Mouse (Mus musculus) lung, adult 2 months (tissue): ENCODE data around the gene Smim4. TPM values are rescaled to one million over a fixed set of nuclear protein-coding genes. Genes with fewer than 3 reads are reported as not detected.

Experiments
- DNase-seq: peaks from one replicate; pipeline ENCODE4 v3.0.0; 2022
- H3K4me1 ChIP-seq: fragments of 200-500 bp; 2 replicates; pipeline ENCODE4 v1.6.1; 2011; ENCODE audit warnings: low read length; ENCODE audit not compliant: control insufficient read depth, insufficient read depth
- H3K4me3 ChIP-seq: fragments of 200-500 bp; replicated peaks from 2 replicates; pipeline ENCODE3; 2011; ENCODE audit warnings: low read depth, mild to moderate bottlenecking, control low read depth, low read length; ENCODE audit errors: extremely low read depth
- CTCF ChIP-seq: fragments of 200-500 bp; IDR thresholded peaks from 2 replicates; pipeline ENCODE4 v1.5.1; 2011; ENCODE audit warnings: mild to moderate bottlenecking, low read length, control low read depth; ENCODE audit not compliant: insufficient read depth
- POLR2A ChIP-seq: fragments of 200-500 bp; IDR thresholded peaks from 2 replicates; pipeline ENCODE4 v1.6.1; 2011; ENCODE audit warnings: low read depth, mild to moderate bottlenecking, control low read depth, low read length, borderline replicate concordance; ENCODE audit errors: extremely low read depth
- WGBS: fragments of 180-500 bp; shearing (Covaris S2); methylation state at CpG from one replicate; pipeline ENCODE4 v1.1.7; 2018; 5-methylcytosine and 5-hydroxymethylcytosine counted together
- polyA plus RNA-seq: library from polyadenylated mRNA; depleted of rRNA; stranded (reverse); fragments of >200 nt; gene quantifications from 2 replicates; pipeline ENCODE4 v1.2.3, GENCODE M21; 2012; rRNA removed

Smim4 gene
- polyA plus RNA-seq, 1 experiment = 58.1 TPM

DNA sequence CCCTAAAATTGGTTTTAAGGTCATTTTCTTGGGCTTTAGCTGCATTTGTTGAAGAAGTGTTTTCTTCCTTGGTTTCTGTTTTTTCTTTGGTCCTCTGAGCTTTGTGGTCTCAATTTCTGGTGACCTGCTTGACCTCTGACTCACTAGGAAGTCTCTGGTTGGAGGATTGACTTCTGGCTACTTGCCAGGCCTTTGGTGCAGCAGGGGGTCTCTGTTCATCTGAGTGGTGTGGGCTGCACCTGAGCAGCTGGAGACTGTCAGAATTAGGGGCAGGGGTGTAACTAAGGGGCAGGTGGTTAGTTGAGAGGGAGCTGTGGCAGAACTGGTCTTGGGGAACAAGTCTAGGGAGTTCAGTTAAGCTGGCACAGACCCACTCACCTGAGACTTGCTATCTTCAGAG, 47.6 kb downstream of the Smim4 start:
- no peak for TF ChIP-seq POLR2A
- no peak for TF ChIP-seq CTCF
- H3K4me1 ChIP-seq = no peaks in the 10 kb centered on the region
- no peak for DNase-seq
- H3K4me3 ChIP-seq = no peak overlapping the region

DNA sequence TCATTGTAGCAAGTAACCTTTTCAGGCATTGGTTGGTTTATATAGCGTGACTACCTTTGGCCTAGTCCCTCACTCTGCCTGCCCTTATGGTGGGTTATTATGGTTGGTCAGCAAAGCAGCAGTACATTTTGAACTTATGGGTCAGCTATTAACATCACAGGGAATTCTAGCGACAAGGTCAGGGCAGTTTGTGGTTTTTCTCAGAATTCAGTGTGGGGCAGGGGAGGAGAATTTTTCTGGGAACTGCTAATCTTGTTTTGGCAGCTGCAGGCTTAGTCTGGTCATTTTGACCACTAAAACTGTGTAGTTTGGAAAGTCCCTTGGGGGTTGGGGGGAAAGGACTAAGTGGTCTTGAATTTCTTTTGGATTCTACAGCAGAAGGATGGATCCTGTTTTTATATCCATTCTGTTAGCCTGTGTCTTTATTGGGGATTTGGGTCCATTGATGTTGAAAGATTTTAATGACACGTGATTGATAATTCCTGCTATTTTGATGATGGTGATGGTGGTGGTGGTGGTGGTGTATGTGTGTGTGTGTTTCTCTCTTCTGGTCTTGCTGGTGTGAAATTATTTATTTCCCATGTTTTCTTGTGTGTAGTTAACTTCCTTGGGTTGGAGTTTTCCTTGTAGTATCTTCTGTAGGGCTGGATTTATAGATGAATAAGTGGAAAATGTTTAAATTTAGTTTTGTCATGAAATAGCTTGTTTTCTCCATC, 49.3 kb downstream of the Smim4 start:
- no peak for DNase-seq
- 94% methylated on average over 3 of the region's 3 CpGs for WGBS
- no peaks in the 10 kb centered on the region for H3K4me1 ChIP-seq
- TF ChIP-seq CTCF (no peak), POLR2A (no peak)
- H3K4me3 ChIP-seq = no peak overlapping the region

DNA sequence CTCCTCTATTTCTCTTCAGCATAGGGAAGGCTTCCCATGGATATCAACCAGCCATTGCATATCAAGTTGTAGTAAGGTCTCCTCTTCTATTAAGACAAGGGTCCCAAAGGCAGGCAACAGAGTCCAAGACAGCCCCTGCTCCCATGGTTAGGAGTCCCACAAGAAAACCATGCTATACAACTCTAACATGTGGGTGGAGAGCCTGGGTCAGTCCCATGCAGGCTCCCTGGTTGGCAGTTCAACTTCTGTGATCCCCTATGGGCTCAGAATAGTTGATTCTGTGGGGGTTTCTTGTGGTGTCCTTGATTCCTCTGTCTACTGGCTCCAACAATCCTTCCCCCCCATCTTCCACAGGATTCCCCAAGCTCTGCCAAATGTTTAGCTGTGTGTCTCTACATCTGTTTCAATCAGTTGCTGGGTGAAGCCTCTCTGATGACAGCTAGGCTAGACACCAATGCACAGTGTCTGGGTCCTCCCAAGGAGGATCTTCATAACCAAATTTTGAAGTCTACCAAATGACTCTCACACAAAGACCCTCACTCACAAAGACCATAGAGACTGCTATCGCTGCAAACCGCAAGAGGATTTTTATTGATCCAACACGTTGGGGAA, 50.1 kb downstream of the Smim4 start:
- 97% methylated on average over 3 of the region's 3 CpGs for WGBS
- TF ChIP-seq CTCF (no peak), POLR2A (no peak)
- H3K4me1 ChIP-seq = no peaks in the 10 kb centered on the region
- no peak overlapping the region for H3K4me3 ChIP-seq
- DNase-seq = no peak

DNA sequence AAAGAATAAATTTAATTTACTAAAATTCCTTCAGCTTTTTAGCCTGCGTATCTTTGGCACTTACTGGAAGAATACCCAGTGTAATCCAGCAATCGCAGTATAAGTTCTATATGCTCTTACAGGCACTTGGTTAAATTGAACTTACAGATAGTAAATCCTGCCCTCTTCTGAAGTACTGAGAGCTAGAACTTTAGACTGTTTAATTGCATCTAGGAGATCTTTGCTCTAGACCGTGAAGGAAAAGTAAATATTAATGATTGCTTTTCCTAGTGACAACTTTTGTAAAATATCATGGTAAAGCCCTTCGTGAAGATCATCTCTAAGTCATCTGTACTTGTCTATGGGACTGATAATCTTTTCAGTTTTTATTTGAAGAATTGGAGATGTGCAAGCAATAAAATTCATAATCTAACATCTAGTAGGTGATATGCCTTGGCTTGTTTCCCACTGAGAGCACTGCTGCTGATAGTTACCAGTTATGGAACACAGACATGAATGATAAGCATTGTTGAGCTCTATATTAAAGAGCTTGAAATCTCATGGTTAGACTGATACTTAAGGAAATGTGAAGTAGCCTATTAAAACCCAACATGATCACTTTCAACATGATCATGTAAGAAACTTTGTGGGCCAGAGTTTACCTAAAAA, 59.5 kb downstream of the Smim4 start:
- no peak for DNase-seq
- no peak overlapping the region for H3K4me3 ChIP-seq
- 94% methylated on average over 4 of the region's 4 CpGs for WGBS
- H3K4me1 ChIP-seq = no peaks in the 10 kb centered on the region
- no peak for TF ChIP-seq POLR2A
- TF ChIP-seq CTCF = no peak

DNA sequence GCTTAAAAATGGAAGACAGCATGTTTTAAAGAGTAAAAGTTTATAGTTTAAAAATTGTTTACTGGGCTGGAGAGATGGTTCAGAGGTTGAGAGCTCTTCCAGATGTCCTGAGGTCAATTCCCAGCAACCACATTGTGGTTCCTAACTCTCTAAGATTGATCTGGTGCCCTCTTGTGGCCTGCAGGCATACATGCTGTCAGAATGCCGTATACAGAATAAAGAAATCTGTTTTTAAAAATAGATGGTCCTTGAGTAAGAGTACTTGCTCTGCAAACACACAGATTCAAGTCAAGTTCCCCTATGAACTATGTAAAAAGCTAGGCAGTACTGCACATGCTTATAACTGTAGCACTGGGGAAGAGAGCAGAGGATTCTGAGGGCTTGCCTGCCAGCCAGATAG, 66.5 kb downstream of the Smim4 start:
- no peak overlapping the region for H3K4me3 ChIP-seq
- DNase-seq = no peak
- H3K4me1 ChIP-seq = no peaks in the 10 kb centered on the region
- TF ChIP-seq CTCF (0 out of 2 replicates have a peak, but pooled peaks have one; percentile 22), POLR2A (no peak)
- WGBS = 35% methylated on average over 1 of the region's 1 CpGs

DNA sequence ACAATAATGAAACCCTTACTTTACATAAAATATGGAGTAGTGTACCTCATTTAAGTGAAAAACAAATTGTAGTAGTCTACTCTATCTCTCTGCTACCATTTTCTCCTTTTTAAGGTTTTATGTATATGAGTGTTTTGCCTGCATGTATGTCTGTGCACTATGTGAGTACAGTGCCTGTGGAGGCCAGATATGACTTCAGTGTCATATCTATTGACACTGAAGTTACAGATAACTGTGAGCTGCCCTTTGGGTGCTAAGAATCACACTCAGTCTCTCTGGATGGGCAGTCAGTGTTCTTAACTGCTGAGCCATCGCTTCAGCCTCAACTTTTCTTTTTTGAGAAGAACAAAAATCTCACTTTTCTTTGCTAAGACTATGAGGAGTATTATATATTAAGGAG, 82.9 kb downstream of the Smim4 start:
- 93% methylated on average over 1 of the region's 1 CpGs for WGBS

DNA sequence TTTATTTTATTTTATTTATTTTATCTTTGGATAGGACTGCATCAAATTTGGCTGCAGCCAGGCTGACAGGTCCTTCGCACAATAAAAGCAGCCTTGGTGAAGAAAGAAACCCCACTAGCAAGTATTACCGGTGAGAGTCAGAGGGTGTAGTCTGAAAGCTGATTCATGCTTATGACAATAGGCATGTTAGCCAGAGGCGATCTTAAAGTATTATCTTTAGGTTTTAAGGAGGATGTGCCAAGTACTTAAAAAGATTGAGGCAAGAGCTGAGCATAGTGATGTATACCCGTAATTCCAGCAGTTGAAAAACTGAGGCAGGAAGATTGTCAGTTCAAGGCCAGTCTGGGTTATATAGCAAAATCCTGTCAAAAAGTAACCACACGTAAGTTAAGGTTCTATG, 83.5 kb downstream of the Smim4 start:
- DNase-seq = no peak
- Histone ChIP-seq H3K4me1 (no peaks in the 10 kb centered on the region), H3K4me3 (no peak overlapping the region)
- TF ChIP-seq POLR2A (no peak), CTCF (no peak)
- 95% methylated on average over 5 of the region's 5 CpGs for WGBS

More for the DNA sequence above, 82.9 kb downstream of the Smim4 start:
- no peak overlapping the region for H3K4me3 ChIP-seq
- no peaks in the 10 kb centered on the region for H3K4me1 ChIP-seq
- DNase-seq = no peak
- no peak for TF ChIP-seq POLR2A
- TF ChIP-seq CTCF = no peak

Other genes with a start within 250 kb of the Smim4 start
- gene Mustn1, start 249.8 kb downstream of the Smim4 start, polyA plus RNA-seq = 44.8 and 50.3 TPM in 2 replicates
- gene Itih4, start 242.5 kb downstream of the Smim4 start, polyA plus RNA-seq = 37.7 and 43.4 TPM in 2 replicates
- 0.87 and 1.1 TPM in 2 replicates for gene Itih3, start 205.2 kb downstream of the Smim4 start, polyA plus RNA-seq
- 1.1 and 1.4 TPM in 2 replicates for gene Itih1, start 185.7 kb downstream of the Smim4 start, polyA plus RNA-seq
- 3.6 and 3.8 TPM in 2 replicates for gene Nek4, start 177.6 kb downstream of the Smim4 start, polyA plus RNA-seq
- 17.2 and 21.6 TPM in 2 replicates for gene Glt8d1, start 127.6 kb downstream of the Smim4 start, polyA plus RNA-seq
- 92.6 and 173 TPM in 2 replicates for gene Spcs1, start 127.3 kb downstream of the Smim4 start, polyA plus RNA-seq
- 12.8 and 14.7 TPM in 2 replicates for gene Pbrm1, start 109.8 kb downstream of the Smim4 start, polyA plus RNA-seq
- gene Gnl3, start 109.8 kb downstream of the Smim4 start, polyA plus RNA-seq = 7.9 and 13.2 TPM in 2 replicates
- 147 and 266 TPM in 2 replicates for gene Nt5dc2, start 2.1 kb upstream of the Smim4 start, polyA plus RNA-seq
- 114 and 136 TPM in 2 replicates for gene Stab1, start 39.7 kb upstream of the Smim4 start, polyA plus RNA-seq
- gene Tnnc1, start 79.4 kb upstream of the Smim4 start, polyA plus RNA-seq = 25.4 and 32.2 TPM in 2 replicates
- gene Nisch, start 88.0 kb upstream of the Smim4 start, polyA plus RNA-seq = 412 and 458 TPM in 2 replicates
- 95.9 and 109 TPM in 2 replicates for gene Sema3g, start 88.9 kb upstream of the Smim4 start, polyA plus RNA-seq
- gene Phf7, start 122.4 kb upstream of the Smim4 start, polyA plus RNA-seq = 4.8 and 5.4 TPM in 2 replicates
- gene Bap1, start 122.5 kb upstream of the Smim4 start, polyA plus RNA-seq = 43.9 and 48.3 TPM in 2 replicates
- gene Dnah1, start 194.9 kb upstream of the Smim4 start, polyA plus RNA-seq = 3.9 and 5.5 TPM in 2 replicates
- 11.0 and 12.2 TPM in 2 replicates for gene Capn7, start 207.7 kb upstream of the Smim4 start, polyA plus RNA-seq